Mouse (Mus musculus) layer of hippocampus, adult 9-11 months (tissue): ENCODE results near the gene Timp3.
"Not testable (repeated sequence)": the region's sequence is repeated elsewhere in the genome, so short reads cannot be mapped to it uniquely, and the experiment has no call there.

Experiments used
- DNase-seq: peaks from one replicate; pipeline ENCODE4 v3.0.0; 2022

The Timp3 gene

GRCm38 (mm10) chr10:86358307-86358975, 58.3 kb downstream of the Timp3 start:
- no peak for DNase-seq

- no peak for DNase-seq
Observed at GRCm38 (mm10) chr10:86359208-86359607, 59.0 kb downstream of the Timp3 start.

- peak; percentile 26 for DNase-seq
Observed at GRCm38 (mm10) chr10:86359699-86360098, 59.5 kb downstream of the Timp3 start.

- no peak for DNase-seq
Observed at GRCm38 (mm10) chr10:86363669-86364309, 63.6 kb downstream of the Timp3 start.

- DNase-seq, result no peak
Observed at GRCm38 (mm10) chr10:86365632-86366092, 65.5 kb downstream of the Timp3 start.

GRCm38 (mm10) chr10:86367346-86367745, 67.2 kb downstream of the Timp3 start:
- no peak for DNase-seq

- DNase-seq, result no peak
Observed at GRCm38 (mm10) chr10:86368811-86369210, 68.6 kb downstream of the Timp3 start.

GRCm38 (mm10) chr10:86369346-86369745, 69.2 kb downstream of the Timp3 start:
- no peak for DNase-seq

- DNase-seq, result no peak
Observed at GRCm38 (mm10) chr10:86371561-86371960, 71.4 kb downstream of the Timp3 start.

GRCm38 (mm10) chr10:86374061-86374460, 73.9 kb downstream of the Timp3 start:
- DNase-seq, result no peak

GRCm38 (mm10) chr10:86375903-86376302, 75.7 kb downstream of the Timp3 start:
- peak; percentile 24 for DNase-seq

- no peak for DNase-seq
Observed at GRCm38 (mm10) chr10:86376392-86377185, 76.4 kb downstream of the Timp3 start.

- DNase-seq, result not testable (repeated sequence)
Observed at GRCm38 (mm10) chr10:86378803-86379202, 78.6 kb downstream of the Timp3 start.

GRCm38 (mm10) chr10:86380626-86381025, 80.5 kb downstream of the Timp3 start:
- DNase-seq, result no peak

- no peak for DNase-seq
Observed at GRCm38 (mm10) chr10:86381150-86381921, 81.2 kb downstream of the Timp3 start.

GRCm38 (mm10) chr10:86381922-86382260, 81.7 kb downstream of the Timp3 start:
- no peak for DNase-seq

GRCm38 (mm10) chr10:86384655-86385054, 84.5 kb downstream of the Timp3 start:
- no peak for DNase-seq

- DNase-seq, result no peak
Observed at GRCm38 (mm10) chr10:86385656-86386055, 85.5 kb downstream of the Timp3 start.

- peak; percentile 39 for DNase-seq
Observed at GRCm38 (mm10) chr10:86386232-86386631, 86.1 kb downstream of the Timp3 start.

GRCm38 (mm10) chr10:86387821-86388440, 87.8 kb downstream of the Timp3 start:
- DNase-seq, result peak; percentile 28

- peak; percentile 73 for DNase-seq
Observed at GRCm38 (mm10) chr10:86388803-86389202, 88.6 kb downstream of the Timp3 start.

GRCm38 (mm10) chr10:86389357-86389756, 89.2 kb downstream of the Timp3 start:
- no peak for DNase-seq
